Mouse (Mus musculus) forebrain, embryonic 15.5 days (tissue): ENCODE data around the gene Slc22a3. TPM values are rescaled to one million over a fixed set of nuclear protein-coding genes. Genes with fewer than 3 reads are reported as not detected.

Experiments
- polyA plus RNA-seq: library from polyadenylated mRNA; unstranded; fragments of >200 nt; fragmentation: Nextera tagmentation; extraction: Ambion mirVana; gene quantifications from 2 replicates; pipeline ENCODE4 v1.2.1, GENCODE M21; 2015

Slc22a3 gene
- polyA plus RNA-seq, 1 experiment from 2014 or later, result 0.51 TPM

Other genes starting within 250 kb of the Slc22a3 start
- 37.4 and 47.3 TPM in 2 replicates for gene Map3k4, start 188.9 kb downstream of the Slc22a3 start, polyA plus RNA-seq
- gene Plg, start 129.1 kb downstream of the Slc22a3 start, polyA plus RNA-seq, result 0.23 TPM in 1 of 2 replicates, not detected in the other
- 0.50 and 1.0 TPM in 2 replicates for gene Slc22a2, start 76.4 kb upstream of the Slc22a3 start, polyA plus RNA-seq
- not detected in 2 replicates for gene Slc22a1, start 168.1 kb upstream of the Slc22a3 start, polyA plus RNA-seq